Mouse (Mus musculus) heart, embryonic 14.5 days (tissue): Measurements from ENCODE around the gene Clcnka. TPM values are rescaled to one million over a fixed set of nuclear protein-coding genes. Genes with fewer than 3 reads are reported as not detected.

ENCODE experiments used
- ATAC-seq: fragments of 200-750 bp; cut with Nextera tagmentation; 2 replicates; pipeline ENCODE4 v1.8.0; 2017; ENCODE audit warnings: low read depth, moderate TSS enrichment; ENCODE audit not compliant: insufficient number of reproducible peaks, insufficient read depth, low FRiP score
- H3K27ac ChIP-seq, 2 experiments: fragments of 200-500 bp in 1 of 2; fragments of 300-500 bp in 1 of 2; sonication (generic) in 1 of 2; replicated peaks in 1 of 2; 2 replicates each; pipeline ENCODE4 v1.5.1; 2012 to 2014; ENCODE audit warnings: low read depth in 2 of 2, low read length in 2 of 2, control low read depth in 1 of 2, mild to moderate bottlenecking in 1 of 2, mixed read lengths in 1 of 2; ENCODE audit not compliant: control insufficient read depth in 1 of 2, insufficient read depth in 1 of 2
- H3K27me3 ChIP-seq: fragments of 300-500 bp; sonication (generic); 2 replicates; pipeline ENCODE4 v1.6.1; 2014; ENCODE audit warnings: mild to moderate bottlenecking, low read length, control low read depth; ENCODE audit not compliant: control insufficient read depth, insufficient read depth
- H3K36me3 ChIP-seq: fragments of 300-500 bp; sonication (generic); 2 replicates; pipeline ENCODE4 v1.6.1; 2014; ENCODE audit warnings: mild to moderate bottlenecking, control low read depth, low read length, mixed read lengths; ENCODE audit not compliant: control insufficient read depth, insufficient read depth
- H3K4me1 ChIP-seq, 2 experiments: fragments of 200-500 bp in 1 of 2; fragments of 300-500 bp in 1 of 2; sonication (generic) in 1 of 2; 2 replicates each; pipeline ENCODE4 v1.6.1; 2012 to 2014; ENCODE audit warnings: low read length in 2 of 2, control low read depth in 1 of 2, mixed read lengths in 1 of 2; ENCODE audit not compliant: control insufficient read depth in 2 of 2, insufficient read depth in 2 of 2
- H3K4me2 ChIP-seq: fragments of 300-500 bp; sonication (generic); 2 replicates; pipeline ENCODE4 v1.6.1; 2014; ENCODE audit warnings: mild to moderate bottlenecking, low read length
- H3K4me3 ChIP-seq, 2 experiments: fragments of 200-500 bp in 1 of 2; fragments of 300-500 bp in 1 of 2; sonication (generic) in 1 of 2; 2 replicates each; pipeline ENCODE4 v1.5.1; 2012 to 2014; ENCODE audit warnings: low read length in 2 of 2, mild to moderate bottlenecking in 2 of 2, control low read depth in 1 of 2, low read depth in 1 of 2, moderate library complexity in 1 of 2; ENCODE audit not compliant: control insufficient read depth in 1 of 2, insufficient read depth in 1 of 2
- H3K9ac ChIP-seq: fragments of 300-500 bp; sonication (generic); 2 replicates; pipeline ENCODE4 v1.6.1; 2014; ENCODE audit warnings: mild to moderate bottlenecking, low read length
- H3K9me3 ChIP-seq: fragments of 300-500 bp; sonication (generic); 2 replicates; pipeline ENCODE4 v1.6.1; 2016; ENCODE audit warnings: low read length, control low read depth; ENCODE audit not compliant: control insufficient read depth
- WGBS: fragments of 180-500 bp; shearing (Covaris S2); extraction: QIAGEN DNeasy Blood & Tissue Kit; methylation state at CpG from one replicate; pipeline ENCODE4 v1.1.7; 2014; 5-methylcytosine and 5-hydroxymethylcytosine counted together
- polyA plus RNA-seq: library from polyadenylated mRNA; unstranded; fragments of >200 nt; fragmentation: Nextera tagmentation; extraction: Ambion mirVana; gene quantifications from 2 replicates; pipeline ENCODE4 v1.2.1, GENCODE M21; 2014

Gene Clcnka
- polyA plus RNA-seq, 1 experiment from 2014 or later = not detected

- peaks cover 9 to 10% of the 10 kb centered on the region in 2 experiments; a peak in 3 of 4 replicates for H3K4me1 ChIP-seq
- 72% methylated on average over 7 of the region's 7 CpGs for WGBS
- H3K4me2 ChIP-seq = no peak overlapping the region
- no peak overlapping the region for H3K9ac ChIP-seq
- no peak for ATAC-seq
- 0 out of 2 replicates have a peak, but pooled peaks cover 4% of the 10 kb centered on the region for H3K9me3 ChIP-seq
- H3K27me3 ChIP-seq = no peaks in the 10 kb centered on the region
- H3K4me3 ChIP-seq = no peak overlapping the region
- no peaks in the 10 kb centered on the region for H3K36me3 ChIP-seq
- H3K27ac ChIP-seq = no peak overlapping the region
Measured at GRCm38 (mm10) chr4:141343515-141343914, 55.0 kb downstream of the Clcnka start.

DNA sequence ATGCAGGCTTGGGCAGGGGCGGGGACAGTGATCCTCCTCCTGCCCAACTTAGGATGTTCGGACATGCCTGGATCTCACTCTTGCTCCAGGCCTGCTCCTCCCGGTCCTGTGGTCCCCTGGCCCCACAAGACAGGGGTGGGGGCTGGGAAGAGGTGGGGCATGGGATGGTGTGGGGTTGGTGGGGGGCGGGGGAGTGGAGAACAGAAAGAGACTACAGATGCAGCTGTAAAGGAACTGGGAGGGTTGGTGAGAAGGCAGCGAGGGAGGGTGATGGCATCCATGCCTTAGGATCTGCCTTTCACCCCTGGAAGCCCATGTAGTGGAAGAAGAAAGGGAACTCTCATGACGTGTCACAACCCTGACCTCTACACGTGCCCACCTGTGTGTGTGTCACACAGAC is 57.0 kb downstream of the Clcnka start:
- no peak overlapping the region for H3K27ac ChIP-seq
- 64% methylated on average over 7 of the region's 7 CpGs for WGBS
- no peak for ATAC-seq
- H3K9ac ChIP-seq = no peak overlapping the region
- no peaks in the 10 kb centered on the region for H3K27me3 ChIP-seq
- peaks cover 8 to 9% of the 10 kb centered on the region in 2 experiments; a peak in 3 of 4 replicates for H3K4me1 ChIP-seq
- H3K9me3 ChIP-seq = 0 out of 2 replicates have a peak, but pooled peaks cover under 1% of the 10 kb centered on the region
- H3K4me2 ChIP-seq = no peak overlapping the region
- no peak overlapping the region for H3K4me3 ChIP-seq
- H3K36me3 ChIP-seq = no peaks in the 10 kb centered on the region

GRCm38 (mm10) chr4:141338853-141339252 is 59.7 kb downstream of the Clcnka start:
- no peak for ATAC-seq
- Histone ChIP-seq H3K27ac (no peak overlapping the region), H3K4me1 (peaks cover 25% of the 10 kb centered on the region in 2 experiments), H3K9me3 (no peaks in the 10 kb centered on the region), H3K4me2 (no peak overlapping the region), H3K27me3 (no peaks in the 10 kb centered on the region), H3K4me3 (no peak overlapping the region), H3K9ac (no peak overlapping the region), H3K36me3 (no peaks in the 10 kb centered on the region)
- WGBS = 23% methylated on average over 1 of the region's 1 CpGs

- Histone ChIP-seq H3K9me3 (no peaks in the 10 kb centered on the region), H3K27ac (no peak overlapping the region), H3K9ac (no peak overlapping the region), H3K27me3 (no peaks in the 10 kb centered on the region), H3K36me3 (no peaks in the 10 kb centered on the region), H3K4me1 (peaks cover 25% of the 10 kb centered on the region in 2 experiments), H3K4me2 (no peak overlapping the region), H3K4me3 (no peak overlapping the region)
- no peak for ATAC-seq
- WGBS = 42% methylated on average over 6 of the region's 6 CpGs
Measured at GRCm38 (mm10) chr4:141337986-141338385, 60.5 kb downstream of the Clcnka start.

GRCm38 (mm10) chr4:141336196-141336595 is 62.3 kb downstream of the Clcnka start:
- H3K4me1 ChIP-seq = peaks cover 25% of the 10 kb centered on the region in 2 experiments

GRCm38 (mm10) chr4:141335263-141335796 is 63.2 kb downstream of the Clcnka start:
- no peak for ATAC-seq
- WGBS = 10% methylated on average over 3 of the region's 3 CpGs
- H3K4me1 ChIP-seq = peaks cover 25% of the 10 kb centered on the region in 2 experiments

More at GRCm38 (mm10) chr4:141336196-141336595, 62.3 kb downstream of the Clcnka start:
- no peaks in the 10 kb centered on the region for H3K27me3 ChIP-seq
- no peak overlapping the region for H3K9ac ChIP-seq
- no peak overlapping the region for H3K27ac ChIP-seq
- H3K4me3 ChIP-seq = no peak overlapping the region
- ATAC-seq = no peak
- 74% methylated on average over 6 of the region's 6 CpGs for WGBS
- H3K9me3 ChIP-seq = no peaks in the 10 kb centered on the region
- H3K4me2 ChIP-seq = no peak overlapping the region
- H3K36me3 ChIP-seq = no peaks in the 10 kb centered on the region

GRCm38 (mm10) chr4:141334695-141335094 is 63.8 kb downstream of the Clcnka start:
- Histone ChIP-seq H3K9me3 (no peaks in the 10 kb centered on the region), H3K4me1 (peaks cover 25% of the 10 kb centered on the region in 2 experiments), H3K36me3 (no peaks in the 10 kb centered on the region), H3K4me3 (no peak overlapping the region), H3K4me2 (no peak overlapping the region), H3K27me3 (no peaks in the 10 kb centered on the region), H3K27ac (no peak overlapping the region), H3K9ac (peak overlapping the region; percentile 1; the same call in 1 of the 2 replicates)
- WGBS = 63% methylated on average over 5 of the region's 5 CpGs
- ATAC-seq = no peak

More at GRCm38 (mm10) chr4:141335263-141335796, 63.2 kb downstream of the Clcnka start:
- Histone ChIP-seq H3K9ac (no peak overlapping the region), H3K27me3 (no peaks in the 10 kb centered on the region), H3K36me3 (no peaks in the 10 kb centered on the region), H3K4me2 (no peak overlapping the region), H3K4me3 (no peak overlapping the region), H3K27ac (no peak overlapping the region), H3K9me3 (no peaks in the 10 kb centered on the region)
